Mouse (Mus musculus): Measurements from ENCODE around the gene Nipbl. TPM values are rescaled to one million over a fixed set of nuclear protein-coding genes. Genes with fewer than 3 reads are reported as not detected.
A peak's percentile ranks its signal among the peaks of the same experiment; 100 is the strongest.

Nipbl gene
- polyA plus RNA-seq, 1 experiment = 43.3 TPM

DNA sequence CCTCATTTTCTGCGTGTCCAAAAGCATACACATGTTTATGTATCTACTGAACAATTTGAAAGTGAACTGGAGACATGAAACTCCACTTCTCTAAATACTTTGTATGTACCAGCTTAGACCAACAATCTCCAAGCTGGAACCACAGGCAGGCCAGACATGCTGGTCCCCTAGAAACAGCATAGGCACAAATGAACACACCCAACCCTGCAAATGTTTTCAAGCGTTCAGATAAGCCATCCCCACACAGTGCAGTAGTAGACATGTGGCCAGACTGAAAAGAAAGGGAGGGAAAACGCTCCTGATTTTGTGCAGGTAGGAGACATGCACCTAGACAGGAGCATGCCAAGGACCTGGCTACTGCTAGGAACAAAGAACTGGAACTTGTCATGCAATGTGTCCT is 52.5 kb downstream of the Nipbl start:
- TF ChIP-seq POLR2A (IDR thresholded peaks at IDR 0.05; ENCODE audit: borderline replicate concordance, low read depth, low read length) (no peak), CTCF (IDR thresholded peaks at IDR 0.05; ENCODE audit: low read depth, low read length) (no peak)
- 0 out of 2 replicates have a peak, but pooled peaks cover 6% of the 10 kb centered on the region for H3K4me1 ChIP-seq (ENCODE audit: control insufficient read depth, insufficient read depth, low read length)
- H3K27ac ChIP-seq (ENCODE audit: insufficient read depth, low read depth, low read length) = no peak overlapping the region
- no peak overlapping the region for H3K4me3 ChIP-seq (ENCODE audit: insufficient read depth, low read length)

DNA sequence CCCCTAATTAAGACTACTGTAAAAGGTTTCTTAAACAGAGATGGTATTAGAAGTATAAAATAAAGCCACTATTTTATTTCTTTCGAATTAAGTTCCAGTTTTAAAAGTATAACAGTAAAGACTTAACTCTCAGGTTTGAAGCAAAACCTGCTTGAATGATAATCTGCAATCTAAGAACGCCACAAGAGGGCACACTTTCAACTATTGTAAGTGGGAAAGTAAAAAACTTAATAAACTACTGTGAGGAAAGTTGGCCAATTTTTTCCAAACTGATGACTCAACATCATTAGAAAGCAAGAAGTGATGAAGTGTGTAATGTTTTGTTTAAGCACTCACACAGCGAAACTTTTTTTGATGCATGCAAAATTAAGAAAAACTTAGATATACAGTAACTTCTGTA is 62.0 kb downstream of the Nipbl start:
- TF ChIP-seq POLR2A (IDR thresholded peaks at IDR 0.05; ENCODE audit: borderline replicate concordance, low read depth, low read length) (no peak), CTCF (IDR thresholded peaks at IDR 0.05; ENCODE audit: low read depth, low read length) (no peak)
- Histone ChIP-seq H3K4me3 (ENCODE audit: insufficient read depth, low read length) (no peak overlapping the region), H3K4me1 (ENCODE audit: control insufficient read depth, insufficient read depth, low read length) (peaks cover 6% of the 10 kb centered on the region), H3K27ac (ENCODE audit: insufficient read depth, low read depth, low read length) (no peak overlapping the region)

DNA sequence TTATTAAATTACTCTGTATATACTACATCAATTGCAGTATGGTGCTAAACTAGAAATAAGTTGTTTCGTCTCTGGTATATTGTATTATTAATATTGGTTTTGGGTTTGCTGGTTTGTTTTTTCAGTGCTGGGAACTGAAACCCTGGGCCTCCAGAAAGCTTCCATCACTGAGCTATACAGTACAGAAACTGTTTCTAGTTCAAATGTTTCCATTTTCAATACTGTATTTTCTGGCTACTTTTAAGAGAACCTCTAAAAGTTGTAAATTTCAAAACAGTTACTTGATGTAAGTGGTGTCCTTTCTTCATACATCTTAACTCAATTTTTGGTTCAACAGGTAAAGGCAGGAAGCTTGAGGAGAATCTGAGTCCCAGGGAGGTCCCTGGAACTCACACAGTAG is 68.6 kb downstream of the Nipbl start:
- TF ChIP-seq CTCF (IDR thresholded peaks at IDR 0.05; ENCODE audit: low read depth, low read length) (no peak), POLR2A (IDR thresholded peaks at IDR 0.05; ENCODE audit: borderline replicate concordance, low read depth, low read length) (no peak)
- Histone ChIP-seq H3K4me1 (ENCODE audit: control insufficient read depth, insufficient read depth, low read length) (peaks cover 3% of the 10 kb centered on the region), H3K27ac (ENCODE audit: insufficient read depth, low read depth, low read length) (no peak overlapping the region), H3K4me3 (ENCODE audit: insufficient read depth, low read length) (no peak overlapping the region)

DNA sequence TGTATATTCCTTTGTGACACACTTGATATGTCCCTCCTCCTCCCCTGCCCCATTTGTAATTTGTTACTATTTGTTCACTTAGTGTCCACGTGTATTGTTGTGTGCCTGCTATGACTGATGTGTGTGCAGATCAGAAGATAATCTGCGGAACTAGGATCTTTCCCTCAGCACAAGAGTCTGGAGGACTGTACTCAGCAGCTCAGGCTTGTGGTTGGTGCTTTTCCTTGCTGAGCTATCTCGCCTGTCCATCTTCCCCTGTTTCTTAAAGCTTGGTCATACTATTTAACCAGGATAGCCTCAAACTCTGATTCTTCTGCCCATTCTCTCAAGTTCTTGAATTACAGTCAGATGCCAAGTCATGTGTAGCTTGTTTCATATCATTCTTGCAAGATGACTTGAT is 69.5 kb downstream of the Nipbl start:
- Histone ChIP-seq H3K4me1 (ENCODE audit: control insufficient read depth, insufficient read depth, low read length) (peaks cover 3% of the 10 kb centered on the region), H3K4me3 (ENCODE audit: insufficient read depth, low read length) (no peak overlapping the region), H3K27ac (ENCODE audit: insufficient read depth, low read depth, low read length) (no peak overlapping the region)
- TF ChIP-seq POLR2A (IDR thresholded peaks at IDR 0.05; ENCODE audit: borderline replicate concordance, low read depth, low read length) = no peak
- TF ChIP-seq CTCF (IDR thresholded peaks at IDR 0.05; ENCODE audit: low read depth, low read length) = no peak

DNA sequence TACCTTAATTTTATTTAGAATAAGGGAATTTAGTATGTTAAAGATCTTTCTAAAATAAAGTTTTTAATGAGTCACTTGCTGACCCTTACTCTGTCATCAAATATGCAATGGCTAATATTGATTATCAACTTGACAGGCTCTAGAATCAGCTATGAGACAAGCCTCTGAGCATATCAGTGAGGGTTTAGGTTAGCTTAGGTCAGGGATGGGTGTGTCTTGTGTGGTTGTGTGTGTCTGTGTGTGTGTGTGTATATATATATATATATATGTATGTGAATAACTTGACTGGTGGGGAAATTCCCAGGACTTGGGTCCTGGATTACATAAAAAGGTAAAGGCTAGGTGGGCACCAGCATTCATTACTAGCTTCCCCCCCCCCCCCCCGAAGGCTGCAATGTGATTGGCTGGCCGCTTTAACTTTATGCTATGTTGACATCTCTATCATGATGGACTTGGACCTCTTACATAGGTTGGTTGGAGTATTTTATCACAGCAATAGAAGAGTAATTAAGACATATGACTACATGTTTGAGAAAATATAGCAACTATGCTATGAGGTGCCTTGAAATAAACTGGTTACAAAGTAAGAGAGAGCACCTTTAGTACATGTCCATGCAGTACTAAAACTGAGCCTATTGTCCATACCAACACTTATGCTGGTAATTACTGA is 97.0 kb downstream of the Nipbl start:
- Histone ChIP-seq H3K27ac (ENCODE audit: insufficient read depth, low read depth, low read length) (no peak overlapping the region), H3K4me3 (ENCODE audit: insufficient read depth, low read length) (no peak overlapping the region), H3K4me1 (ENCODE audit: control insufficient read depth, insufficient read depth, low read length) (peaks cover 5% of the 10 kb centered on the region)
- TF ChIP-seq POLR2A (IDR thresholded peaks at IDR 0.05; ENCODE audit: borderline replicate concordance, low read depth, low read length) (no peak), CTCF (IDR thresholded peaks at IDR 0.05; ENCODE audit: low read depth, low read length) (no peak)

DNA sequence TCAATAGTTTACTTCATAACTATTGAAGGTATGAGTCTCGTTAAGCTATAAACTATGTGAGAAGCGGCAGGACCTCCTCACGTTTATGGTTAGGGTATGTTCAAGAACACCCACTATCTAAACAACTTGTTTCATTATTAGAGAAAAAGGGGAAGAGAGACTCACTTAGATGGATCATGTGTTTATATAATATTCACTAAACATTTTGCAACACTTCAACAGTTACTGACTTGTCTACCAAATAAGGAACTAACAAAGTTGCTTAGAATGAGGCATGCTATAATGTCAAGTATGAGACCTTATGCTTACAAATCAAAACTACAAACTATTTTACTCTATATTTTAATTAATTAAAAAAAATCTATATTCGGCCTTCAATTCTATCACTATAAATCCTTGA is 103.7 kb downstream of the Nipbl start:
- peak overlapping the region; percentile 54; the same call in 1 of the 2 replicates for H3K27ac ChIP-seq (ENCODE audit: insufficient read depth, low read depth, low read length)
- TF ChIP-seq CTCF (IDR thresholded peaks at IDR 0.05; ENCODE audit: low read depth, low read length) (no peak), POLR2A (IDR thresholded peaks at IDR 0.05; ENCODE audit: borderline replicate concordance, low read depth, low read length) (no peak)
- peaks cover 16% of the 10 kb centered on the region for H3K4me1 ChIP-seq (ENCODE audit: control insufficient read depth, insufficient read depth, low read length)
- no peak overlapping the region for H3K4me3 ChIP-seq (ENCODE audit: insufficient read depth, low read length)

DNA sequence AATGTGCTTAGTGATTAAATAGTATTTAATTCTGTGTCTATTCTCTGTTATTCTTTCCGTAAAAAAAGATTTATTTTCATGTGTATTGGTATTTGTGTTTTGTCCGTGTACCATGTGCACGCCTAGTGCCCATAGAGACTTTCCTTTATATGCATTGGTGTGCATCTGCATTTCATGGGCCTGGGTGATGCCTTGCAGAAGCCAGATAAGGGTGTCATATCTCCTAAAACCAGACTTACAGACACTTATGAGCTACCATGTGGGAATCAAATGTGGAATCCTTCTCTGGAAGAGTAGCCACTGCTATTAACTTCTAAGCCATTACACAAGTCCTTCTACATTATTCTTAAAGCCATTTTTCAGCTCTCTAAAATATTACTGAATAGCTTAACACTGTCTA is 112.7 kb downstream of the Nipbl start:
- Histone ChIP-seq H3K4me3 (ENCODE audit: insufficient read depth, low read length) (no peak overlapping the region), H3K4me1 (ENCODE audit: control insufficient read depth, insufficient read depth, low read length) (no peaks in the 10 kb centered on the region), H3K27ac (ENCODE audit: insufficient read depth, low read depth, low read length) (no peak overlapping the region)
- TF ChIP-seq POLR2A (IDR thresholded peaks at IDR 0.05; ENCODE audit: borderline replicate concordance, low read depth, low read length) = no peak
- no peak for TF ChIP-seq CTCF (IDR thresholded peaks at IDR 0.05; ENCODE audit: low read depth, low read length)

DNA sequence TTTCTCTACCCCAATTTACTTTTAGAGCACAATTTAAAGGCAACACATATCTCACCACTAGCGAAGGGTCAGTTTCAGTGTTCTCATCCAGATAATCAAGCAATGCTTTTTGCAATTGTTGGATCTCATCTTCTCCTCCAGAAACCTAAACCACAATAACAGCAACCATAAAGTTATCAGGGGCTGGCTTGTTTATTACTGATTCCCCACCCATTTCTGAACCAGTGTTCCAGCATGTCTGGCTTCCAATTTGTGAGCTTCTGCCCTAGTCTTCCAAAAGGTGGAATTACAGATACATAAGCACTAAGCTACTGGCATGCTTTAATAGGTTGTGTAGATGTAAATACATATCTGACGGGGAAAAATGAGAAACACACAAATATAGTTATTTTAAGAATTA is 118.6 kb downstream of the Nipbl start:
- TF ChIP-seq CTCF (IDR thresholded peaks at IDR 0.05; ENCODE audit: low read depth, low read length) (no peak), POLR2A (IDR thresholded peaks at IDR 0.05; ENCODE audit: borderline replicate concordance, low read depth, low read length) (no peak)
- Histone ChIP-seq H3K4me3 (ENCODE audit: insufficient read depth, low read length) (no peak overlapping the region), H3K27ac (ENCODE audit: insufficient read depth, low read depth, low read length) (no peak overlapping the region), H3K4me1 (ENCODE audit: control insufficient read depth, insufficient read depth, low read length) (no peaks in the 10 kb centered on the region)

DNA sequence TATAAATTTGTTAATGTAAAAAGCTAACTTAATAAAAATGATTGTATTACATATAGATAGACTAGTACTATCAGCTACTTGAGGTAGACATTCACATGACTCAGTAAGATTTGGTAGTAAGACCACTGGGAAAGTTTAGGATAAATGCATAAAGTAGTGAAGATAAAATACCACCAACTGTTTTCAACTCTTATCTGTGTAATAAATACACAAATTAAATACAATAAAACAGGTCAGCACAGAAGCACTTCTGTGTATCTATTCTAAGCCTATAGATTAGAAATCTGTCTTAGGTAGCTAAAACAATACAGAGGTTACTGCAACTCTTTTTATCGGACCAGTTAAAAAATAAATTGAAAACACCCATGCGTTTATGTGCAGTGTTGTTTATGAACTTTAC is 119.4 kb downstream of the Nipbl start:
- TF ChIP-seq POLR2A (IDR thresholded peaks at IDR 0.05; ENCODE audit: borderline replicate concordance, low read depth, low read length) (no peak), CTCF (IDR thresholded peaks at IDR 0.05; ENCODE audit: low read depth, low read length) (no peak)
- H3K4me1 ChIP-seq (ENCODE audit: control insufficient read depth, insufficient read depth, low read length) = no peaks in the 10 kb centered on the region

DNA sequence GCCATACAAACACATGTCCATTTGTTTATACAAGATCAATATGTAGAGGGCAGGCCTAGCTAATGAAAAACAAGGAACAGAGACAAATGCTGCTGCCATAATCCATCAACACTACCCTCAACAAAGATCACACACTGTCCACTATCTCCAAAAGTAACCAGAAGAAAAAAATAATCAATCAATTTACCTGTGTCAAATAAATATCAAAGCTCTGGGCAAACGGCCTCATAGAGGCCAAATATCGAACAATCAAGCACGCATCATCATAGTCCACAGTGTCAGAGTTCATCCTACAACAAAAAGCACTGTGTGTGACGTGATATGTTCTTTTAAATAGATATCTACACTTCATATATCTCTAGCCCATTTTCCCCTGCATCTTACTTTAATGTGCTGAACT is 120.2 kb downstream of the Nipbl start:
- Histone ChIP-seq H3K4me1 (ENCODE audit: control insufficient read depth, insufficient read depth, low read length) (no peaks in the 10 kb centered on the region), H3K4me3 (ENCODE audit: insufficient read depth, low read length) (no peak overlapping the region)

More for the DNA sequence above, 119.4 kb downstream of the Nipbl start:
- no peak overlapping the region for H3K4me3 ChIP-seq (ENCODE audit: insufficient read depth, low read length)
- H3K27ac ChIP-seq (ENCODE audit: insufficient read depth, low read depth, low read length) = no peak overlapping the region

More for the DNA sequence above, 120.2 kb downstream of the Nipbl start:
- no peak for TF ChIP-seq POLR2A (IDR thresholded peaks at IDR 0.05; ENCODE audit: borderline replicate concordance, low read depth, low read length)
- no peak for TF ChIP-seq CTCF (IDR thresholded peaks at IDR 0.05; ENCODE audit: low read depth, low read length)
- H3K27ac ChIP-seq (ENCODE audit: insufficient read depth, low read depth, low read length) = no peak overlapping the region
